Mouse (Mus musculus): ENCODE results near the gene Snx8. TPM values are rescaled to one million over a fixed set of nuclear protein-coding genes. Genes with fewer than 3 reads are reported as not detected.

The Snx8 gene
- total and polyA plus RNA-seq, 3 experiments, result 19.7 to 30.7 TPM; not detected in 1

GRCm38 (mm10) chr5:140350731-140351497 is 38.1 kb downstream of the Snx8 start:
- H3K27ac ChIP-seq (ENCODE audit: control insufficient read depth, low read depth, low read length), result no peak overlapping the region
- H3K36me3 ChIP-seq (ENCODE audit: control insufficient read depth in 1 of 2, insufficient read depth in 2 of 2, low read length in 2 of 2), result peaks cover 0 to 2% of the 10 kb centered on the region in 2 experiments; a peak in 1 of 4 replicates
- no peak overlapping the region for H3K4me3 ChIP-seq (ENCODE audit: control insufficient read depth in 1 of 2, insufficient read depth in 1 of 2, low read depth in 2 of 2, low read length in 2 of 2)
- no peaks in the 10 kb centered on the region for H3K9me3 ChIP-seq (replicated peaks; ENCODE audit: insufficient read depth, low read length)
- H3K27me3 ChIP-seq (ENCODE audit: control insufficient read depth in 1 of 2, insufficient read depth in 2 of 2, low read length in 2 of 2), result no peaks in the 10 kb centered on the region
- no peaks in the 10 kb centered on the region for H3K4me1 ChIP-seq (ENCODE audit: control insufficient read depth in 1 of 2, insufficient read depth in 2 of 2, low read length in 2 of 2)
- no peak overlapping the region for H3K9ac ChIP-seq (ENCODE audit: control insufficient read depth, low read depth, low read length, poor library complexity, severe bottlenecking)
- H3K79me2 ChIP-seq (ENCODE audit: control insufficient read depth, insufficient read depth, low read length, poor library complexity), result no peaks in the 10 kb centered on the region
- no peak for TF ChIP-seq GABPA (IDR thresholded peaks at IDR 0.05; ENCODE audit: low read depth, low read length)
- no peak for TF ChIP-seq MAFK (IDR thresholded peaks at IDR 0.05; ENCODE audit: borderline replicate concordance, low read depth, low read length)
- no peak for DNase-seq (ENCODE audit: low read depth, low spot score)

GRCm38 (mm10) chr5:140349882-140350281 is 39.2 kb downstream of the Snx8 start:
- Histone ChIP-seq H3K4me3 (ENCODE audit: control insufficient read depth in 1 of 2, insufficient read depth in 1 of 2, low read depth in 2 of 2, low read length in 2 of 2) (no peak overlapping the region), H3K9me3 (replicated peaks; ENCODE audit: insufficient read depth, low read length) (no peaks in the 10 kb centered on the region), H3K79me2 (ENCODE audit: control insufficient read depth, insufficient read depth, low read length, poor library complexity) (no peaks in the 10 kb centered on the region), H3K27ac (ENCODE audit: control insufficient read depth, low read depth, low read length) (no peak overlapping the region), H3K27me3 (ENCODE audit: control insufficient read depth in 1 of 2, insufficient read depth in 2 of 2, low read length in 2 of 2) (no peaks in the 10 kb centered on the region), H3K4me1 (ENCODE audit: control insufficient read depth in 1 of 2, insufficient read depth in 2 of 2, low read length in 2 of 2) (no peaks in the 10 kb centered on the region), H3K9ac (ENCODE audit: control insufficient read depth, low read depth, low read length, poor library complexity, severe bottlenecking) (no peak overlapping the region), H3K36me3 (ENCODE audit: control insufficient read depth in 1 of 2, insufficient read depth in 2 of 2, low read length in 2 of 2) (peaks cover 0 to 2% of the 10 kb centered on the region in 2 experiments; a peak in 1 of 4 replicates)
- TF ChIP-seq ZMIZ1 (IDR thresholded peaks at IDR 0.05; ENCODE audit: low read depth, low read length) (no peak), ZKSCAN1 (IDR thresholded peaks at IDR 0.05; ENCODE audit: low read depth, low read length) (0 out of 2 replicates have a peak, but pooled peaks have one; percentile 32)
- DNase-seq (ENCODE audit: low read depth, low spot score), result no peak

- H3K27me3 ChIP-seq (ENCODE audit: control insufficient read depth in 1 of 2, insufficient read depth in 2 of 2, low read length in 2 of 2), result no peaks in the 10 kb centered on the region
- no peak overlapping the region for H3K9ac ChIP-seq (ENCODE audit: control insufficient read depth, low read depth, low read length, poor library complexity, severe bottlenecking)
- no peak overlapping the region for H3K4me3 ChIP-seq (ENCODE audit: control insufficient read depth in 1 of 2, insufficient read depth in 1 of 2, low read depth in 2 of 2, low read length in 2 of 2)
- H3K36me3 ChIP-seq (ENCODE audit: control insufficient read depth in 1 of 2, insufficient read depth in 2 of 2, low read length in 2 of 2), result no peaks in the 10 kb centered on the region; a peak in 2 of 4 replicates
- no peaks in the 10 kb centered on the region for H3K79me2 ChIP-seq (ENCODE audit: control insufficient read depth, insufficient read depth, low read length, poor library complexity)
- no peak for DNase-seq (ENCODE audit: low read depth, low spot score)
- no peaks in the 10 kb centered on the region for H3K9me3 ChIP-seq (replicated peaks; ENCODE audit: insufficient read depth, low read length)
- H3K27ac ChIP-seq (ENCODE audit: control insufficient read depth, low read depth, low read length), result no peak overlapping the region
- H3K4me1 ChIP-seq (ENCODE audit: control insufficient read depth in 1 of 2, insufficient read depth in 2 of 2, low read length in 2 of 2), result no peaks in the 10 kb centered on the region
- TF ChIP-seq KAT2A (conservative IDR thresholded peaks at IDR 0.05; ENCODE audit: low read depth, low read length), result no peak
- no peak for TF ChIP-seq POLR2AphosphoS5 (IDR thresholded peaks at IDR 0.05; ENCODE audit: borderline replicate concordance, low read depth, low read length)
- no peak for TF ChIP-seq ELF1 (IDR thresholded peaks at IDR 0.05; ENCODE audit: low read depth, low read length)
- TF ChIP-seq TBP (IDR thresholded peaks at IDR 0.05; ENCODE audit: low read depth, low read length), result no peak
- no peak for TF ChIP-seq BHLHE40 (IDR thresholded peaks at IDR 0.05; ENCODE audit: borderline replicate concordance, low read depth, low read length)
- TF ChIP-seq TCF12 (IDR thresholded peaks at IDR 0.05; ENCODE audit: low read depth, low read length), result no peak
- no peak for TF ChIP-seq MYB (IDR thresholded peaks at IDR 0.05; ENCODE audit: low read depth, low read length)
- TF ChIP-seq NRF1 (IDR thresholded peaks at IDR 0.05; ENCODE audit: insufficient read depth, low read depth, low read length, poor library complexity, severe bottlenecking), result no peak
- no peak for TF ChIP-seq GATA1 (IDR thresholded peaks at IDR 0.05; ENCODE audit: low read depth, low read length)
- TF ChIP-seq USF1 (IDR thresholded peaks at IDR 0.05; ENCODE audit: low read depth, low read length), result no peak
- TF ChIP-seq MAX (IDR thresholded peaks at IDR 0.05; ENCODE audit: low read length), result no peak
- no peak for TF ChIP-seq ZMIZ1 (IDR thresholded peaks at IDR 0.05; ENCODE audit: low read depth, low read length)
- no peak for TF ChIP-seq SIN3A (IDR thresholded peaks at IDR 0.05; ENCODE audit: low read length)
- no peak for TF ChIP-seq CTCF (IDR thresholded peaks at IDR 0.05 in 2 of 3, conservative IDR thresholded peaks at IDR 0.05 in 1 of 3; ENCODE audit: control insufficient read depth in 1 of 3, insufficient read depth in 1 of 3, low read depth in 2 of 3, low read length in 3 of 3, poor library complexity in 1 of 3, severe bottlenecking in 1 of 3)
- no peak for TF ChIP-seq EP300 (IDR thresholded peaks at IDR 0.05; ENCODE audit: low read depth in 1 of 2, low read length in 2 of 2)
- no peak for TF ChIP-seq CHD1 (IDR thresholded peaks at IDR 0.05; ENCODE audit: low read depth, low read length)
- TF ChIP-seq GABPA (IDR thresholded peaks at IDR 0.05; ENCODE audit: low read depth, low read length), result no peak
- TF ChIP-seq ETS1 (IDR thresholded peaks at IDR 0.05; ENCODE audit: low read depth, low read length), result no peak
- no peak for TF ChIP-seq CHD2 (IDR thresholded peaks at IDR 0.05; ENCODE audit: low read length)
- TF ChIP-seq TAL1 (IDR thresholded peaks at IDR 0.05; ENCODE audit: low read length), result no peak
These were observed 43.0 kb downstream of the Snx8 start for GRCm38 (mm10) chr5:140346050-140346449.
